Mouse (Mus musculus) heart, adult 2 months (tissue): ENCODE measurements around the gene Tubb3.

Source experiments
- CTCF ChIP-seq: fragments of 200-600 bp; IDR thresholded peaks from 2 replicates; pipeline ENCODE4 v1.8.1; 2022; ENCODE audit warnings: antibody characterized with exemption, mild to moderate bottlenecking, moderate library complexity
- EP300 ChIP-seq: fragments of 200-500 bp; IDR thresholded peaks from 2 replicates; pipeline ENCODE4 v1.6.1; 2011; ENCODE audit warnings: low read depth, low read length, control low read depth; ENCODE audit not compliant: insufficient read depth
- POLR2A ChIP-seq: fragments of 200-500 bp; IDR thresholded peaks from 2 replicates; pipeline ENCODE4 v1.6.1; 2011; ENCODE audit warnings: mild to moderate bottlenecking, low read depth, low read length, control low read depth; ENCODE audit not compliant: insufficient read depth

- no peak for TF ChIP-seq POLR2A
- no peak for TF ChIP-seq CTCF
- no peak for TF ChIP-seq EP300
These were observed 17.9 kb downstream of the Tubb3 start for GRCm38 (mm10) chr8:123428939-123429721.
